Mouse (Mus musculus): Measurements from ENCODE around the gene Map3k5. TPM values are rescaled to one million over a fixed set of nuclear protein-coding genes. Genes with fewer than 3 reads are reported as not detected.

The Map3k5 gene
- 1.1 and 1.4 TPM in 2 replicates for polyA plus RNA-seq (2015; fragmentation: Nextera tagmentation; extraction: Ambion mirVana)

DNA sequence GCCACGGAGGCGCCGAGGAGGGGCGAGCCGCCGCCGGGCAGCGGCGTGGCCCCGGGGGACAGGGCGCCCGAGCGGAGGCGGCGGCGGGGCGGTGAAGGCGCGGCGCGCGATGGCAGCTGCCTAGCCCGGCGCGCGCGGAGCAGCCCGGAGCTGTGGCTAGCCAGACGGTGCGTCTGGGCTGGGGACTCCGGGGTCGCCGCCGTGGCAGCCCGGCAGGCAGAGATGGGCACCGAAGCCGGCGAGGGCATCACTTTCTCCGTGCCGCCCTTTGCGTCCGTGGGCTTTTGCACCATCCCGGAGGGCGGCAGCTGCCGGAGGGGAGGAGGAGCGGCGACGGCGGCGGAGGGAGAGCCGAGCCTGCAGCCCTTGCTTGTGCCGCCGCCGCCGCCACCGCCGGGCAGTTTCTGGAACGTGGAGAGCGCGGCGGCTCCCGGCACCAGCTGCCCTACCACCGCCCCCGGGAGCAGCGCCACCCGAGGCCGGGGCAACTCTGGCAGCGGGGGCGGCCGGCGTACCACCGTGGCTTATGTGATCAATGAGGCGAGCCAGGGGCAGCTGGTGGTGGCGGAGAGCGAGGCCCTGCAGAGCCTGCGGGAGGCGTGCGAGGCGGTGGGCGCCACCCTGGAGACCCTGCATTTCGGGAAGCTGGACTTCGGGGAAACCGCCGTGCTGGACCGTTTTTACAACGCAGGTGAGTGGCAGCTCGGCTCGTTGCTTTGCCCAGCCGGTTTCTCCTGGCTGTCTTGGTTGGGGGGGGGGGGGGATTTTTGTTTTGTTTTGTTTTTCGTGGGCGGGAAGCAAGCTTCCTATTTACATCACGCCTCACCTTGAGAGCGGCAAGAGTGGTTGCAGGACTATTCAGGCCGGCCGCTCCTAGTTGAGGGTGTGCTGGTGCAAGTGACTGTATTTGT is at the start of gene Map3k5:
TSS of gene Map3k5 (plus strand) at position 89 of the 911 bp plus-strand sequence.
- no peaks in the 10 kb centered on the region for H3K36me3 ChIP-seq (replicated peaks; ENCODE audit: insufficient read depth, low read length)
- under 1% methylated on average over 51 of the region's 95 CpGs for WGBS (ENCODE audit: insufficient replicate concordance)
- peak within 1 kb of the TSS; percentile 81 for H3K9ac ChIP-seq (replicated peaks)
- H3K27ac ChIP-seq (ENCODE audit: low read depth), result peak within 1 kb of the TSS; percentile 85
- ATAC-seq, result peak; percentile 24
- H3K4me3 ChIP-seq (ENCODE audit: low read depth, low read length), result peak within 1 kb of the TSS; percentile 67
- TF ChIP-seq CTCF (IDR thresholded peaks at IDR 0.05; ENCODE audit: low read depth) (peak; percentile 32), EP300 (IDR thresholded peaks at IDR 0.05; ENCODE audit: low read depth) (no peak)
- H3K27me3 ChIP-seq (ENCODE audit: insufficient read depth, low read length), result peaks cover 13% of the 10 kb centered on the region
- peak within 1 kb of the TSS; percentile 91 for H3K4me2 ChIP-seq (ENCODE audit: low read depth, low read length)
- H3K4me1 ChIP-seq (ENCODE audit: insufficient read depth), result peaks cover 27% of the 10 kb centered on the region
- DNase-seq, result peak; percentile 47
- H3K9me3 ChIP-seq (ENCODE audit: low read length), result no peaks in the 10 kb centered on the region

DNA sequence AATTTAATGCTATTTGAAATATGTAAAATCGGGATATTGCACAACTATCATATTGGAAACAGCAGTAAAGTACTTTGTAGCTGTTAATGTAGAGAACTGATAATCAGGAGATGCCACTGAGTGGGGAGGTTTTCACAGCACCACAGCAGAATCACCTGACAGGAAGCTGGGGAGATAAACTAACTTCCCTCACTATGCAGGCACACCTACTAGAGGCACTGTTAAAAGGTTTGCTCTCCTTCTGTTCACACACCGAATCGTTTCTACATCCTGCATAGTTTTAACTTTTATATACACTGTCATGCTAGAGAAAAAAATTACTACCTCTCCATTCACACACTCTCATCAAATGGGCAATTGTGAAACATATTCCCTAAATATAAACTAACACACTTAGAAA is 48.0 kb upstream of the Map3k5 start:
- 50% methylated on average over 3 of the region's 3 CpGs for WGBS (ENCODE audit: insufficient replicate concordance)
- no peak overlapping the region for H3K27ac ChIP-seq (ENCODE audit: low read depth)
- ATAC-seq (no peak), DNase-seq (no peak)
- H3K9me3 ChIP-seq (ENCODE audit: low read length), result no peaks in the 10 kb centered on the region
- H3K4me1 ChIP-seq (ENCODE audit: insufficient read depth), result 0 out of 2 replicates have a peak, but pooled peaks cover 3% of the 10 kb centered on the region
- TF ChIP-seq EP300 (IDR thresholded peaks at IDR 0.05; ENCODE audit: low read depth) (no peak), CTCF (IDR thresholded peaks at IDR 0.05; ENCODE audit: low read depth) (no peak)
- H3K36me3 ChIP-seq (replicated peaks; ENCODE audit: insufficient read depth, low read length), result peaks cover 8% of the 10 kb centered on the region
- H3K9ac ChIP-seq (replicated peaks), result no peak overlapping the region
- H3K4me3 ChIP-seq (ENCODE audit: low read depth, low read length), result no peak overlapping the region
- H3K4me2 ChIP-seq (ENCODE audit: low read depth, low read length), result no peak overlapping the region
- no peaks in the 10 kb centered on the region for H3K27me3 ChIP-seq (ENCODE audit: insufficient read depth, low read length)

DNA sequence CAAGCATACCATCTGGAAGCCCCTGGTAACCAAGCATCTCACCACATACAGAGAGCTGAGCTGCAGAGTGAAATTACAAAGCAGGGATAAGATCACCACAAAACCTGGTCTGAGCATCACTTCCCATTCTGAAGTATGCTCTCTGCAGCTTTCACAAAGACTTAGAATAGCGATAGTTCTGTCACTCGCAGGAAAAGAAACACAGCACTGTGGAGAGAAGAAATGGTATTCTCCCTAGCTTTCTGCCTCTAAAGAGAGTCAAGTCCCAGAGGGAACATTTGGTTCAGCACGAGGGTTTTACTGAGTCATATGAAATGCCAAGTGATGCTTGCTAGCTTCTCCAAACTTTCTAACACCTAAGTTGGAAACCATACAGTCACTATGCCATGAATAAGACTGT is 44.4 kb upstream of the Map3k5 start:
- Histone ChIP-seq H3K36me3 (replicated peaks; ENCODE audit: insufficient read depth, low read length) (peaks cover 14% of the 10 kb centered on the region), H3K4me1 (ENCODE audit: insufficient read depth) (no peaks in the 10 kb centered on the region), H3K9me3 (ENCODE audit: low read length) (no peaks in the 10 kb centered on the region), H3K4me2 (ENCODE audit: low read depth, low read length) (no peak overlapping the region), H3K27me3 (ENCODE audit: insufficient read depth, low read length) (no peaks in the 10 kb centered on the region), H3K4me3 (ENCODE audit: low read depth, low read length) (no peak overlapping the region), H3K27ac (ENCODE audit: low read depth) (no peak overlapping the region), H3K9ac (replicated peaks) (no peak overlapping the region)
- WGBS (ENCODE audit: insufficient replicate concordance), result 70% methylated on average over 3 of the region's 3 CpGs
- TF ChIP-seq CTCF (IDR thresholded peaks at IDR 0.05; ENCODE audit: low read depth) (no peak), EP300 (IDR thresholded peaks at IDR 0.05; ENCODE audit: low read depth) (no peak)
- DNase-seq (no peak), ATAC-seq (no peak)

DNA sequence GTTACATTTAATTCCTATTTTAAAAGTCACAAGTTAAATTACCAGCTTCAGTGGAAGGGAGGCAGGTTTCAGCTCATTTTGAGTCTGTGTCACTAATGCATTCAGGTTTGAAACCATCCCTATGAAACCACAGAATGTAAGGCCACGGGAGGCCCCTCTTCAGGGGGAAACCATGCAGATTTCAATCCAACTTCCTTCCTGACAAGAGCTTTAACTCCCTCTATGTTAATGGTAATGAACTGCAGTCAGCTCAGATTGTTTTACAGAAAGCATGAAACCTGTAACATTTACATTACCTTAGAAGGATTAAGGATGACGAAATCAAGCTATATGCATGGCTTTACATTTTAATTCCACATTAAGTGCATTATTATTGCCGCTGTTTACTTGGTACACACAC is 42.6 kb upstream of the Map3k5 start:
- no peak overlapping the region for H3K4me2 ChIP-seq (ENCODE audit: low read depth, low read length)
- TF ChIP-seq CTCF (IDR thresholded peaks at IDR 0.05; ENCODE audit: low read depth) (0 out of 2 replicates have a peak, but pooled peaks have one; percentile 16), EP300 (IDR thresholded peaks at IDR 0.05; ENCODE audit: low read depth) (no peak)
- DNase-seq, result no peak

DNA sequence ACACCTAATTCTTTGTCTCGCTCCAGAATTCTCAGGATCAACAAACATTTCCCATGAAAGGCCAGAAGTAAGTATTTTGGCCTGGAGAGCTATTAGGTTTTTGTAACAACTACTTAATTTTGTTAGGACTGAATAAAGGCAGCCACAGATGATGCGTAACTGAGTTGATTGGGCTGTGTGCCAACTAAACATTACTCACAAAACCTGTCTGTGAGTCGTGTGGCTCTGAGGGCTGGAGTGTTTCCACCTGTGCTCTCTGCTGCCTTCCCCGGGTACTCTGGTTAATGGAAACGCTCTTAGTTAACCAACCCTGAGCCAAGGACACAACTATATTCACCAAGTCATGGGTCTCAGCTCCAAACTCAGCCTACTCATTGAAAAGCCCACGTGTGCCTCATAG is 41.1 kb upstream of the Map3k5 start:
- no peaks in the 10 kb centered on the region for H3K4me1 ChIP-seq (ENCODE audit: insufficient read depth)
- 80% methylated on average over 6 of the region's 6 CpGs for WGBS (ENCODE audit: insufficient replicate concordance)
- H3K27me3 ChIP-seq (ENCODE audit: insufficient read depth, low read length), result no peaks in the 10 kb centered on the region
- H3K27ac ChIP-seq (ENCODE audit: low read depth), result no peak overlapping the region
- H3K9me3 ChIP-seq (ENCODE audit: low read length), result no peaks in the 10 kb centered on the region
- DNase-seq, result no peak
- H3K36me3 ChIP-seq (replicated peaks; ENCODE audit: insufficient read depth, low read length), result peaks cover 16% of the 10 kb centered on the region
- no peak overlapping the region for H3K4me2 ChIP-seq (ENCODE audit: low read depth, low read length)
- H3K9ac ChIP-seq (replicated peaks), result no peak overlapping the region
- no peak overlapping the region for H3K4me3 ChIP-seq (ENCODE audit: low read depth, low read length)
- ATAC-seq, result no peak
- no peak for TF ChIP-seq CTCF (IDR thresholded peaks at IDR 0.05; ENCODE audit: low read depth)
- no peak for TF ChIP-seq EP300 (IDR thresholded peaks at IDR 0.05; ENCODE audit: low read depth)

More for the DNA sequence above, 42.6 kb upstream of the Map3k5 start:
- no peak for ATAC-seq
- no peaks in the 10 kb centered on the region for H3K9me3 ChIP-seq (ENCODE audit: low read length)
- no peak overlapping the region for H3K9ac ChIP-seq (replicated peaks)
- no peak overlapping the region for H3K4me3 ChIP-seq (ENCODE audit: low read depth, low read length)
- no peak overlapping the region for H3K27ac ChIP-seq (ENCODE audit: low read depth)
- H3K27me3 ChIP-seq (ENCODE audit: insufficient read depth, low read length), result no peaks in the 10 kb centered on the region
- WGBS (ENCODE audit: insufficient replicate concordance), result 38% methylated on average over 3 of the region's 3 CpGs
- peaks cover 14% of the 10 kb centered on the region for H3K36me3 ChIP-seq (replicated peaks; ENCODE audit: insufficient read depth, low read length)
- no peaks in the 10 kb centered on the region for H3K4me1 ChIP-seq (ENCODE audit: insufficient read depth)

DNA sequence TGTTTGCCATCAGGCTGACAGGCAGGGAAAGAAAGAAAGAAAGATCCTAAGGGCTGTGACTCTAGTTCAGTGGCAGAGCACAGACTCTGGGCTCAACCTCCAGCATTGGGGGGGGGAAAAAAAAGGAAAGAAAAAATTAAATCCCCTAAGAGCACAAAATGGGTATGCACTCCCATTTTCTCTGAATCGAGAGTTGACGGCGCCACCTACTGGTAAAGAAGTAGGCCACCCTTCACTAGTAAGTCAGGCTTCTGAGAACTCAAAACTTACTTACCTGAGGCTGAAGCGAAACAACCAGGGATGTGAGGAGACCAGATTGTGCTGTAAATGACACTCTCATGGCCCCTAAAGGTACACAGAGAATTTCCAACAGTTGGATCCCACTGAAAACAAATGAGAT is 40.3 kb upstream of the Map3k5 start:
- ATAC-seq (no peak), DNase-seq (peak; percentile 38)
- H3K9ac ChIP-seq (replicated peaks), result no peak overlapping the region
- 23% methylated on average over 4 of the region's 4 CpGs for WGBS (ENCODE audit: insufficient replicate concordance)
- H3K4me2 ChIP-seq (ENCODE audit: low read depth, low read length), result no peak overlapping the region
- no peaks in the 10 kb centered on the region for H3K27me3 ChIP-seq (ENCODE audit: insufficient read depth, low read length)
- H3K27ac ChIP-seq (ENCODE audit: low read depth), result no peak overlapping the region
- H3K4me3 ChIP-seq (ENCODE audit: low read depth, low read length), result no peak overlapping the region
- H3K9me3 ChIP-seq (ENCODE audit: low read length), result no peaks in the 10 kb centered on the region
- H3K36me3 ChIP-seq (replicated peaks; ENCODE audit: insufficient read depth, low read length), result peaks cover 15% of the 10 kb centered on the region
- TF ChIP-seq EP300 (IDR thresholded peaks at IDR 0.05; ENCODE audit: low read depth) (no peak), CTCF (IDR thresholded peaks at IDR 0.05; ENCODE audit: low read depth) (peak; percentile 83)
- H3K4me1 ChIP-seq (ENCODE audit: insufficient read depth), result no peaks in the 10 kb centered on the region
